Mouse (Mus musculus): Measurements from ENCODE around the gene 1700016H13Rik. TPM values are rescaled to one million over a fixed set of nuclear protein-coding genes. Genes with fewer than 3 reads are reported as not detected.

Gene 1700016H13Rik
- 0.19 and 0.28 TPM in 2 replicates for polyA plus RNA-seq (2015; fragmentation: Nextera tagmentation; extraction: Ambion mirVana)

DNA sequence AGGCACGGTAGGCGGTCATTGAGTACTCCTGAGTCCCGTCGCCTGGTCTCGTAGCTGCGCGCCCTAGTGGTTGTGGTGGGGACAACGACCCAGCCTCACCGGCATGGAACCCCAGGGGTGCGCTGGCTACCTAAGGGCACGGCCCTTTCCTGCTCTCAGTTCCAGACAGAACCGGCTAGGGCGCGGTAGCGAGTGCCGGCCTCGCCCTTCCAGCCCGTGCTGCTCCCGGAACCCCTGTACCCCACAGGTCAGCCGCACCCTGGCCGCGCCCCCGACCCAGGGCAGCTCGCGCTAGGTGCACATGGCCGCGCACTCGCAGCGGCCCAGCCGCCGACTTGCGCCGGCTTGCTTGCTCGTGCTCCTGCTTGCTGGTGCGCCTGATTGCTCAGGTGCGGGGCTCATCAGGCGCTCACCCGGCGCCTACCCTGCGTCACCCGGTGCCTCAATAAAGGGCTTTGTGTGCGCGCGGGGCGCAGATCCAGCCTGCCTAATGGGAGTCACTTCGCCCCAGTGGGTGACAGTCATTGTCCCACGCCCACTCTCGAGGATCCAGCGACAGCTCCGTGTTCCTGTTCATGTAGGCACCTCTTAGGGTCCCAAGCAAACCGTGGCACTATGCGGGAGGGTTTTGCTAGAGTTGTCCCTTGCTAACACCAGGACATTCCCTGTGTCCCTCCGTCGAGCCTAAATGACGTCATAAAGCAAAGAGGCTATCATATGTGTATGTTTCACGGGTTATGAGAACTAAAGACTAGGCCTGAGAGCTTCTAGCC, at the start of gene 1700016H13Rik:
Gene 1700016H13Rik, minus strand, starts transcription at position 665 of the 773 bp plus-strand sequence.
- Histone ChIP-seq H3K9ac (peak within 1 kb of the TSS; percentile 56), H3K36me3 (no peaks in the 10 kb centered on the region), H3K27ac (no peak within 1 kb of the TSS), H3K4me2 (replicated peaks) (peak within 1 kb of the TSS; percentile 99), H3K4me1 (replicated peaks) (0 out of 2 replicates have a peak, but pooled peaks cover 4% of the 10 kb centered on the region), H3K4me3 (replicated peaks) (peak within 1 kb of the TSS; percentile 57), H3K9me3 (no peaks in the 10 kb centered on the region), H3K27me3 (replicated peaks) (no peaks in the 10 kb centered on the region)
- WGBS, result 3% methylated on average over 55 of the region's 56 CpGs
- ATAC-seq, result peak; percentile 94

DNA sequence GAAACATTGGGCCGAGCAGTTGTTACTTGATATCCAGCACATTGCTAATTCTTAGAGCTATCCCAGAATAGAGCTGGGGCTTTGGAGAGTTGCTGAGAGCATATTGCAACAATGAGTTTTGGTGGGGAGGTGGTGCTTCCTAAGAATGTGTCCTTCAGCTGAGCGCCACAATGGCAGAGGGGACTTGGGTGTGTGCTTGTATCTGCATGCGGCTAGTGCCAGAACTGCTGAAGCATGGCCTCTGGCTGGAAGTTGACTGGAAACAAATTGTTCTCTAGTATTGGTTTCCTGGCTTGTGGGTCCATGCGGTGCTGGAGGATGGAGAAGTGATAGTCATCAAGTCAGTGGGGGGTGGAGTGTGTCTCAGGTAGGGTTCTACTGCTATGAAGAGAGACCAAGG, 49.5 kb upstream of the 1700016H13Rik start:
- Histone ChIP-seq H3K9ac (no peak overlapping the region), H3K36me3 (no peaks in the 10 kb centered on the region), H3K27me3 (replicated peaks) (no peaks in the 10 kb centered on the region), H3K27ac (no peak overlapping the region), H3K4me1 (replicated peaks) (no peaks in the 10 kb centered on the region), H3K9me3 (no peaks in the 10 kb centered on the region), H3K4me3 (replicated peaks) (no peak overlapping the region), H3K4me2 (replicated peaks) (no peak overlapping the region)
- ATAC-seq, result no peak
- WGBS, result 93% methylated on average over 4 of the region's 4 CpGs

DNA sequence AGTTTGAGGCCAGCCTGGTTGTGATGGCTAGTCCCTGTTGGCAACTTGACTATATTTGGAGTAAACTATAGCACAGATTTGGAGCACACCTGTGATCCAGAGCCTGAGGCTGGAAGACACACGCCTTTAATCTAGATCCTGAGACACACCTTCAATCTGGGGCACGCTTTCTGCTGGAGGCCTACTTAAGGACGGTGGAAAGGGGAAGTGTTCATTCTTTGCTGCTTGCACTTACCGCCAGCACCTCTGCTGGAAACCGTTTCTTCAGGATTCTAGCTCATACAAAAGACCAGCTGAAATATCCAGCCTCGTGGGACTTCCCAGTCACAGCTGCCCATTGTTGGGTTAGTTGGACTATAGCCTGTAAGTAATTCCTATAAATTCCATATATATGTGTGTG, 46.7 kb upstream of the 1700016H13Rik start:
- no peak for ATAC-seq
- 80% methylated on average over 6 of the region's 6 CpGs for WGBS
- no peak overlapping the region for H3K4me2 ChIP-seq (replicated peaks)

DNA sequence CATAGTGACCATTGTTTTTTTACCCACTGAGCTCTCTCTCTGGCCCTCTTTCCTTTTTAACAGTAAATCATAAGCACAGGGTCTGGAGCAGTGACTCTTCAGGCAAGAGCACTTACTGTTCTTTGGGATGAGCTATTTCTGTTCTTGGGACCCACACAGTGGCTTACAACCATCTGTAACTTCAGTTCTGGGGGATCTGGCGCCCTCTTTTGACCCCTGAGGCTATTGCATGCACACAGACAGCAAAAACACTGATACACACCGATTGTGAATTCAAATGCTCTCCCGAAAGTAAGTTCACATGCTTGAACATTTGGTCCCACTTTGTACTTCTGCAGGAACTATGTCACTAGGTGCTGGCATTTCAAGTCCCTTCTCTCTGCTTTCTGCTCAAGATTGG, 45.7 kb upstream of the 1700016H13Rik start:
- no peaks in the 10 kb centered on the region for H3K9me3 ChIP-seq
- whole genome bisulfite sequencing, result 70% methylated on average over 3 of the region's 3 CpGs
- H3K27me3 ChIP-seq (replicated peaks), result no peaks in the 10 kb centered on the region
- H3K4me1 ChIP-seq (replicated peaks), result no peaks in the 10 kb centered on the region
- H3K27ac ChIP-seq, result no peak overlapping the region
- no peak for ATAC-seq
- H3K4me2 ChIP-seq (replicated peaks), result no peak overlapping the region
- no peaks in the 10 kb centered on the region for H3K36me3 ChIP-seq
- no peak overlapping the region for H3K4me3 ChIP-seq (replicated peaks)
- H3K9ac ChIP-seq, result no peak overlapping the region

More for the DNA sequence above, 46.7 kb upstream of the 1700016H13Rik start:
- Histone ChIP-seq H3K4me3 (replicated peaks) (no peak overlapping the region), H3K36me3 (no peaks in the 10 kb centered on the region), H3K4me1 (replicated peaks) (no peaks in the 10 kb centered on the region), H3K27ac (no peak overlapping the region), H3K9me3 (no peaks in the 10 kb centered on the region), H3K27me3 (replicated peaks) (no peaks in the 10 kb centered on the region), H3K9ac (no peak overlapping the region)

DNA sequence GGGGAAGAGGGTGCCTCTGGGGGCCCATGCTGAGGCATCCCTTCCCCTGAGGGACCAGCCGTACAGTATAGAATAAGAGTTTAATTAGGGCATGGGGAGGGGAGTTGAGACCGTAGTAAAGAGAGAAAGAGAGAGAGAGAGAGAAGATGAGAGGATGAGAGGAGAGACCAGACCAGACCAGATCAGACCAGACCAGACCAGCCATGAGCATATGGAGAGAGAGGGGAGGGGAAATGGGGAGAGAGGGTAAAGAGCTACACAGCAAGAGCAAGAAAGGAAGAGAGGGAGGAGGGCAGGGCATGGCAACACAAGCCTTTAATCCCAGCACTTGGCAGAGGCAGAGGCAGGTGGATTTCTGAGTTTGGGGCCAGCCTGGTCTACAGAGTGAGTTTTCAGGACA, 44.9 kb upstream of the 1700016H13Rik start:
- H3K9ac ChIP-seq, result no peak overlapping the region
- no peak for ATAC-seq
- WGBS, result 81% methylated on average over 2 of the region's 2 CpGs
- H3K9me3 ChIP-seq, result no peaks in the 10 kb centered on the region
- H3K27me3 ChIP-seq (replicated peaks), result no peaks in the 10 kb centered on the region
- no peak overlapping the region for H3K4me3 ChIP-seq (replicated peaks)
- H3K27ac ChIP-seq, result no peak overlapping the region
- H3K36me3 ChIP-seq, result no peaks in the 10 kb centered on the region
- H3K4me1 ChIP-seq (replicated peaks), result no peaks in the 10 kb centered on the region
- no peak overlapping the region for H3K4me2 ChIP-seq (replicated peaks)

DNA sequence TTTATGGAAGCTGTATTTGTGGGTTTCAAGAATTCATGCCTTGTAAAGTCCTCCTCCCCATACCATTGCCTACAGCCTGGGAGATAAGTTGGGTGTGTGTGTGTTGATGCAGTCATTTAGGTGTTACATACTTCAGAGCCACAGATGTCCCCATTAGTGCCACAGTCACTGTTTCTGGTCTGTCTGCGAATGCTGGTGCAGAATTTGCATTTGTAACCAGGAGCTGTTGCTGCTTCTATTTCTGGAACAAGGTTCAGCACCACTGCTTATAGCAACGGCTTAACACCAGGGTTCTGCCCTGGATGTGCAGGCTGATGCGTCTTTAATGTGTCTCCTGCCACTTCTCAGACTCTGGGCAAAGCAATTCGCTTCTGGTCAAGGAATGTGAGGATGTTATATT, 43.7 kb upstream of the 1700016H13Rik start:
- H3K36me3 ChIP-seq, result no peaks in the 10 kb centered on the region
- H3K27me3 ChIP-seq (replicated peaks), result no peaks in the 10 kb centered on the region
- 38% methylated on average over 4 of the region's 4 CpGs for WGBS
- H3K4me1 ChIP-seq (replicated peaks), result no peaks in the 10 kb centered on the region
- H3K9ac ChIP-seq, result no peak overlapping the region
- no peaks in the 10 kb centered on the region for H3K9me3 ChIP-seq
- no peak for ATAC-seq
- no peak overlapping the region for H3K27ac ChIP-seq
- H3K4me3 ChIP-seq (replicated peaks), result no peak overlapping the region
- no peak overlapping the region for H3K4me2 ChIP-seq (replicated peaks)

DNA sequence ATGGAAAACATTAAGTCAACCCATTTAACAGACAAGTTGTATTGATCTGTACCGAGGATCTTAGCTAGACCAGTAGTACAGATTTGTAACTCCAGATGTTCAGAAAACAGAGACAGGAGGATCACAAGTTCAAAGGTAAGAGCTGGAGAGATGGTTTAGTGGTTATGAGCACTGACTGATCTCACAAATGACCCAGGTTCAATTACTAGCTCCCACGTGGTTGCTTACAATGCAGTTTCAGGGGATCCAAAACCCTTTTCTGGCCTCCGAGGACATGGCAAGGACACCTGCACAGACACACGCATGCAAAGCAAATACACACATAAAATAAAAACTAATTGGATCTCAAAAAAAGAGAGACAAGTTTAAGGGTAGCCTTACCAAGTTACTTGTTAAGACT, 42.8 kb upstream of the 1700016H13Rik start:
- no peak overlapping the region for H3K27ac ChIP-seq
- WGBS, result 71% methylated on average over 4 of the region's 4 CpGs

DNA sequence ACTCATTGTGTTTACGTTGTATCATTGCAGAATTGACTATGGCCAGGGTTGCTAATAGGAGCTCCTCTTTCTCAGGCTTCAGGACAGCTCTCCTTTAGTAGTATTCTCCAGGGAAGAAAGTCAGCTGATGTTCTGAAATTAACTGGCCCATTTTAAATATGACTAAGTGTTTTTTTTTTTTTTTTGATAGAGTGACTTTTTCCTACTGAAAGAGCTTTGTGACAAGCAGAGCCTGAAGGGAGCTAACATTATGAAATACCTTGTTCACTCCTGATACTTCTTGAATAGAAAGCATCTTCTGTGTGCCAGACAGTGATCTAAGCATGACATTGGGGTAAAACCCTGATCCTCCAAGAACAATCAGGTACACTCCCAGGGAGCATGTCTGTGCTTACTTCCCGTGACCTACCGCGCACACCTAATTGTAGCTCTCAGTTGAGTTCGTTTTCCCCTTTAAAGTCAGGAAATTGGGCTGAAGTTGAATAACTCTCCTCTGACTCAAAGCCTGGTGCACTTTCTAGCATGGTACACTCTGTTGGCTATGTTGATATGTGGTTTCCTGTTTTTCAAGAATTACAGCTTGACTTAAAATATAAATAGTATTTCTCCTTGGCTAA, 42.2 kb upstream of the 1700016H13Rik start:
- Histone ChIP-seq H3K9ac (no peak overlapping the region), H3K4me2 (replicated peaks) (no peak overlapping the region), H3K27ac (no peak overlapping the region), H3K4me1 (replicated peaks) (0 out of 2 replicates have a peak, but pooled peaks cover 6% of the 10 kb centered on the region), H3K4me3 (replicated peaks) (no peak overlapping the region), H3K27me3 (replicated peaks) (peaks cover 14% of the 10 kb centered on the region; the same call in 1 of the 2 replicates), H3K36me3 (no peaks in the 10 kb centered on the region), H3K9me3 (no peaks in the 10 kb centered on the region)
- no peak for ATAC-seq
- WGBS, result 77% methylated on average over 5 of the region's 5 CpGs

More for the DNA sequence above, 42.8 kb upstream of the 1700016H13Rik start:
- no peaks in the 10 kb centered on the region for H3K9me3 ChIP-seq
- no peak overlapping the region for H3K9ac ChIP-seq
- no peak overlapping the region for H3K4me2 ChIP-seq (replicated peaks)
- H3K4me3 ChIP-seq (replicated peaks), result no peak overlapping the region
- ATAC-seq, result no peak
- peaks cover 9% of the 10 kb centered on the region; the same call in 1 of the 2 replicates for H3K27me3 ChIP-seq (replicated peaks)
- 0 out of 2 replicates have a peak, but pooled peaks cover under 1% of the 10 kb centered on the region for H3K4me1 ChIP-seq (replicated peaks)
- no peaks in the 10 kb centered on the region for H3K36me3 ChIP-seq

DNA sequence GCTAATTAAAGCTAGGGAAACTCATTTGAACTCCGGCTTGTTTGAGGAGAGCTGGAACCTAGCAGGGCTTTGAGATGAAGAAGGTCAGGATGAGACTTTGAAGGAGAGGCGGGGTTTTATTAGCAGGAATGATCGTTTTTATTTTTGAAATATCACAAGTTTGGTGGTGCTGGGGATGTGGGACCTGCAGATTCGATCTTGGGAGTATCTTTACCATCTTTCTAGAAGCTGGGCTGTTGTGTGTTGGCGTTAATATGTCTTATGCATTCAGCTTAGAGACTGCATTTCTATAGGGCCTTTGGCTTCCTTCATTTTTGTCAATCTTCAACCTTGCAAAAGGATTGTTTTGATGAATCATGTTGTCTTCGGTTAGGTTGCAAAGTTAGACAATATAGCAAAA, 38.3 kb upstream of the 1700016H13Rik start:
- ATAC-seq, result no peak
- H3K27ac ChIP-seq, result no peak overlapping the region
- 51% methylated on average over 6 of the region's 6 CpGs for WGBS
- H3K4me2 ChIP-seq (replicated peaks), result no peak overlapping the region
- 0 out of 2 replicates have a peak, but pooled peaks cover 10% of the 10 kb centered on the region for H3K4me1 ChIP-seq (replicated peaks)
- H3K36me3 ChIP-seq, result no peaks in the 10 kb centered on the region
- 0 out of 2 replicates have a peak overlapping the region, but pooled peaks have one; percentile 64 for H3K4me3 ChIP-seq (replicated peaks)
- peaks cover 18% of the 10 kb centered on the region; the same call in 1 of the 2 replicates for H3K27me3 ChIP-seq (replicated peaks)
- no peak overlapping the region for H3K9ac ChIP-seq
- no peaks in the 10 kb centered on the region for H3K9me3 ChIP-seq

DNA sequence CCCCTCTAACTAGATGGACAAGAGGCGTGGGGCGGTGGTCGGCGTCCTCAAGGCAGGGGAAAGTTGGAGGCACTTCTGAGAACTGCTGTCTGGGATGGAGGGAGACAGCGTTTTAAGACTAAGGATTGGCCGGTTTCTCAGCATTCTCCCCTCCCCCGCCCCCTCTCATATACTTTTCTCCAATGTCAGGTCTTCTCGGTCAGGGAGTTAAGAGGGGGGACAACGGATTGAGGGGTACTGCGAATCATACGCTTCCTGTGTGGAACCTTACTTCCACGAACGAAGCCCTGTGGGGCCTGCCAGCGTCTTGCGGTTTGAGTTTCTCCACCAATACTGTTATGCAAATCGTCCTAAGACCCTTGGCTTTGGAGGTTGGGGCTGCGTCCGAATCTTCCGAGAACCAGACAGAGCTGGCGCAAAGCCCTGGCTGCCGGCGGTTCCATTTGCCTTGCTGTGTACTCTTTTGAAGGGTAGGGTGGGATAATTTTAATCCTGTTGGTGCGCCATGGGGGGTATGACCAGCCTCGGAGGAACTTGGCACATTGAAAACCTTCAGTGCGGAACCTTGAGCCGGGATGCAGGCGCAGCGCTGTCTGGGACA, 37.3 kb upstream of the 1700016H13Rik start:
- H3K9ac ChIP-seq, result peak overlapping the region; percentile 54

DNA sequence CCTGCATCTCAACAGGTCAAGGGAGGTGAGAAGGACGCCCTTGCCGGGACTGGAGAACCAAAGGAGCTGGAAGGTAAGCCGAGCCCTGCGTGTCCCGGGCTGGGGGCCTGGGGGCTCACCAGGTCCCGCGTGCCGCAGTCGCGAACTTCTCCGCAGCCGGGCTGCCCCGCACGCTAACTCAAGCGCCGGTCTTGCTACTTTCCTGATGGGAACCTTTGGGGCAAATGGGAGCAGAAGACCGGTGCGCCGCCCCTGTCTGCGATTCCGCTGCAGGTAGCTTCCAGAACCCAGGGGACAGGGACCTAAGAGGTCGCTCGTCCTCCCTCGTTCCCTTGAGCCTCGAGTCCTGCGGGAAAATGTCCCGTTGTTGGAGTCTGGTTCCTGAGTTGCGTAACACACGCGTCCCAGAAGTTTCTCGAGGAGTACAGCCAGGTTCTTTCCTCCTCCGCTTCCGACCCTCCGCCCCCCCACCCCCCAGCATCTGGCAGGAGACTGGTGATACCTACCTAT, 36.8 kb upstream of the 1700016H13Rik start:
- peak overlapping the region; percentile 54 for H3K9ac ChIP-seq
- H3K9me3 ChIP-seq, result no peaks in the 10 kb centered on the region
- H3K4me3 ChIP-seq (replicated peaks), result peak overlapping the region; percentile 64
- H3K27me3 ChIP-seq (replicated peaks), result peaks cover 18% of the 10 kb centered on the region; the same call in 1 of the 2 replicates
- no peak overlapping the region for H3K27ac ChIP-seq
- under 1% methylated on average over 34 of the region's 34 CpGs for WGBS
- 0 out of 2 replicates have a peak, but pooled peaks cover 10% of the 10 kb centered on the region for H3K4me1 ChIP-seq (replicated peaks)
- ATAC-seq, result peak; percentile 37
- no peaks in the 10 kb centered on the region for H3K36me3 ChIP-seq
- H3K4me2 ChIP-seq (replicated peaks), result peak overlapping the region; percentile 99

More for the DNA sequence above, 37.3 kb upstream of the 1700016H13Rik start:
- WGBS, result 1% methylated on average over 28 of the region's 28 CpGs
- Histone ChIP-seq H3K36me3 (no peaks in the 10 kb centered on the region), H3K27me3 (replicated peaks) (peaks cover 18% of the 10 kb centered on the region; the same call in 1 of the 2 replicates), H3K4me1 (replicated peaks) (0 out of 2 replicates have a peak, but pooled peaks cover 10% of the 10 kb centered on the region), H3K9me3 (no peaks in the 10 kb centered on the region), H3K4me2 (replicated peaks) (peak overlapping the region; percentile 99), H3K27ac (no peak overlapping the region), H3K4me3 (replicated peaks) (peak overlapping the region; percentile 64)
- ATAC-seq, result no peak
